In genomic region chr10:62055408-62055807, GRCm38 (mm10) we compare ENCODE assay signal across 9 mouse cellular contexts.
DNase-seq lines count a peak whose midpoint lies in the region; ATAC-seq lines count a peak whose summit lies in the region.
"Had no signal": no experiment of that assay in that cellular context is flagged by ENCODE, and none has a peak within 500 bp of the region (broad histone marks: within the 10 kb centered on the region; RNA-seq: fewer than 3 reads in every experiment).

No protein-coding gene starts in this region.

- 0 out of 2 replicates have a peak, but pooled peaks have one; percentile 56 for ATAC-seq in neural tube, embryonic 15.5 days (ENCODE audit: low FRiP score)

- H3K4me2 ChIP-seq in neural tube, embryonic 15.5 days: no peak overlapping the region
- H3K4me2 ChIP-seq: hindbrain, embryonic 15.5 days had no signal

- no peak overlapping the region for H3K9ac ChIP-seq in neural tube, embryonic 15.5 days (replicated peaks)
- H3K9ac ChIP-seq: hindbrain, embryonic 15.5 days had no signal

- no peak overlapping the region for H3K4me3 ChIP-seq in neural tube, embryonic 15.5 days (replicated peaks)
- H3K4me3 ChIP-seq: hindbrain, embryonic 15.5 days had no signal

- H3K9me3 ChIP-seq in neural tube, embryonic 15.5 days (replicated peaks): no peaks in the 10 kb centered on the region
- H3K9me3 ChIP-seq: hindbrain, embryonic 15.5 days had no signal

- WGBS in neural tube, embryonic 15.5 days: 43% methylated on average over 2 of the region's 2 CpGs

- H3K27me3 ChIP-seq in neural tube, embryonic 15.5 days (replicated peaks): no peaks in the 10 kb centered on the region
- H3K27me3 ChIP-seq: hindbrain, embryonic 15.5 days had no signal

- peak; percentile 33 to 63 for DNase-seq in heart, postnatal 14 days
- no peak for DNase-seq in heart, adult 8-10 months (ENCODE audit: low spot score)
- DNase-seq in ES-CJ7 (ENCODE audit: low read depth, low spot score): peak; percentile 48
- DNase-seq in c-Kit-positive CD71-negative TER-119-negative erythroid progenitor cells, embryonic 14.5 days (ENCODE audit: low read depth): peak; percentile 10
- peak; percentile 26 to 62 for DNase-seq in frontal cortex, postnatal 36 days (ENCODE audit: low spot score in 2 of 2)
- peak; percentile 70 to 73 for DNase-seq in left cerebral cortex, postnatal 14 days (ENCODE audit: low spot score in 2 of 2)
- no peak for DNase-seq in c-Kit-positive CD71-positive TER-119-positive erythroid progenitor cells, embryonic 14.5 days (ENCODE audit: low spot score)

- H3K4me1 ChIP-seq in neural tube, embryonic 15.5 days: peaks cover 22% of the 10 kb centered on the region

- H3K27ac ChIP-seq in neural tube, embryonic 15.5 days (replicated peaks): no peak overlapping the region
- H3K27ac ChIP-seq: hindbrain, embryonic 15.5 days had no signal

- intact Hi-C loops in heart, postnatal 14 days (cut with DNase I): loop anchor here (2.0 to 5.0 kb wide), 2 partner anchors 47 to 218 kb away; no protein-coding TSS in a partner anchor
- intact Hi-C loops in left cerebral cortex, postnatal 14 days (cut with DNase I): loop anchor here (2.0 to 5.0 kb wide), 2 partner anchors 47 to 127 kb away; no protein-coding TSS in a partner anchor

- H3K36me3 ChIP-seq in neural tube, embryonic 15.5 days: no peaks in the 10 kb centered on the region
- H3K36me3 ChIP-seq: hindbrain, embryonic 15.5 days had no signal

Comparison
In these comparisons a context has a peak if more than half of its experiments do, and no peak if none do; other contexts are left out.
1. DNase-seq: peak in heart, postnatal 14 days (2 of 2), ES-CJ7 (single experiment), c-Kit-positive CD71-negative TER-119-negative erythroid progenitor cells, embryonic 14.5 days (single experiment), frontal cortex, postnatal 36 days (2 of 2) and left cerebral cortex, postnatal 14 days (2 of 2); none in heart, adult 8-10 months (single experiment) and c-Kit-positive CD71-positive TER-119-positive erythroid progenitor cells, embryonic 14.5 days (single experiment).